Mouse (Mus musculus): Measurements from ENCODE around the gene Zmiz2.

DNA sequence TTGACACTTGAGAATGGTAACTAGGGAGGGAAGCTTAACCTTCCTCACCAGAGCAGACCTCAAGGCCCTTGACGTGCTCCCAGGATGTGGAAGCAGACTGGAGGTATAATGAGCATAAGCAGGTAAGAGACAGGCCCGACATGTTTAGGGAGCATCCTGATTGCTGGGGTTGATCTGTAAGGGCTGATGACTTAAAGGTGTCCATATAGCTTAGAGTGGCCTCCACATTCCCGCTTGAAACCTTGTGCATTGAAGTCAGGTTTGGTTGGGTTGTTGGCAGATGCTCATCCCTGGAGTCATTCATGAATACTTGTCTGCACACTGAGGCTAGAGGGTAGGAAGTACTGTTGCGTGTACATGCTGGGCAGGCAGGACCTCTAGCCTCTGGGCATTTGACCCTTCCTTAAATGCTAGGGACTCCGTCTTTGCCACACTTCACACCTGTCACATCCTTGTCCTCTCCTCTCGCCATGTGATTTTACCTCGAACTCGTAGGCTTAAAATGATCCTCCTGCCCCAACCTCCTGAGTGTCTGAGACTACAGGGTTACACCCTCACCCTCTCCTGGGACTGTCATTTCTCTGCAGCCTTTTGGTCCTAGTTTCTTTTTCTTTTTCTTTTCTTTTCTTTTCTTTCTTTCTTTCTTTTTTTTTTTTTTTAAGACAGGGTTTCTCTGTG lies 1.6 kb downstream of the Zmiz2 start:
- TF ChIP-seq CTCF (conservative IDR thresholded peaks at IDR 0.05; ENCODE audit: insufficient read depth, insufficient read length, low read depth, low read length) (no peak), POLR2A (IDR thresholded peaks at IDR 0.05; ENCODE audit: low read depth, low read length) (no peak)
